Mouse (Mus musculus) spleen, embryonic (tissue): ENCODE measurements around the gene Mei1.

Experiments used
- CTCF ChIA-PET: fragments of 350-600 bp; sonication (Branson Sonifier 250); formaldehyde crosslinking; loops from one replicate; lab custom pipeline; 2022; lab: Charles Lee

Gene Mei1

GRCm38 (mm10) chr15:82081161-82081560, 11.4 kb downstream of the Mei1 start:
- CTCF ChIA-PET: no interaction called here

GRCm38 (mm10) chr15:82085606-82086005, 15.8 kb downstream of the Mei1 start:
- CTCF ChIA-PET: interaction anchor here (0.6 kb wide), 2 partner anchors 114 to 924 kb away, joined by 3 to 4 read pairs; no protein-coding TSS in a partner anchor

GRCm38 (mm10) chr15:82086131-82086530, 16.3 kb downstream of the Mei1 start:
- CTCF ChIA-PET: interaction anchor here (0.6 kb wide), 2 partner anchors 115 to 923 kb away, joined by 3 to 4 read pairs; no protein-coding TSS in a partner anchor

- CTCF ChIA-PET: interaction anchor here (0.6 kb wide), 1 partner anchor 16 kb away, joined by 5 read pairs; no protein-coding TSS in a partner anchor
Measured at GRCm38 (mm10) chr15:82087266-82087665, 17.5 kb downstream of the Mei1 start.

- CTCF ChIA-PET: no interaction called here
Measured at GRCm38 (mm10) chr15:82091061-82091460, 21.3 kb downstream of the Mei1 start.

- CTCF ChIA-PET: no interaction called here
Measured at GRCm38 (mm10) chr15:82106953-82107555, 37.3 kb downstream of the Mei1 start.

- CTCF ChIA-PET: no interaction called here
Measured at GRCm38 (mm10) chr15:82120544-82120943, 50.7 kb downstream of the Mei1 start.

DNA sequence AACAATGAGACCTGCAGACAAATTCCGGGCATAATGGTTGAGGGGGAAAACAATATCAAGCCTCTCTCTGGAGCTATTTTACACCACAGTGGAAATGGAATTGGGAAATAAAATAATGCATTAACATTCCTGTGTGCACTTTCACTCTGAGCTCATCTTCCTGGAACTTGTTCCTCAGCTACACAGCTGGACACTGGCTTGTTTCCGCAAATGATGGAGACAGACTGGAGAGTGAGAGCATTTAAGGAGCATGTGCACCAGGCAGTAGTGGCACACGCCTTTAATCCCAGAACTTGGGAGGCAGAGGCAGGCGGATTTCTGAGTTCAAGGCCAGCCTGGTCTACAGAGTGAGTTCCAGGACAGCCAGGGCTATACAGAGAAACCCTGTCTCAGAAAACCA, 56.9 kb downstream of the Mei1 start:
- CTCF ChIA-PET: interaction anchor here (1.4 kb wide), 1 partner anchor 14 kb away, joined by 6 read pairs; no protein-coding TSS in a partner anchor

- CTCF ChIA-PET: interaction anchor here (1.0 kb wide), 1 partner anchor 14 kb away, joined by 3 read pairs; no protein-coding TSS in a partner anchor
Measured at GRCm38 (mm10) chr15:82127426-82128374, 57.9 kb downstream of the Mei1 start, which contains the start of gene Ccdc134. TSS of gene Ccdc134 (plus strand) at chr15:82127922.

GRCm38 (mm10) chr15:82128398-82128797, 58.6 kb downstream of the Mei1 start:
- CTCF ChIA-PET: no interaction called here

DNA sequence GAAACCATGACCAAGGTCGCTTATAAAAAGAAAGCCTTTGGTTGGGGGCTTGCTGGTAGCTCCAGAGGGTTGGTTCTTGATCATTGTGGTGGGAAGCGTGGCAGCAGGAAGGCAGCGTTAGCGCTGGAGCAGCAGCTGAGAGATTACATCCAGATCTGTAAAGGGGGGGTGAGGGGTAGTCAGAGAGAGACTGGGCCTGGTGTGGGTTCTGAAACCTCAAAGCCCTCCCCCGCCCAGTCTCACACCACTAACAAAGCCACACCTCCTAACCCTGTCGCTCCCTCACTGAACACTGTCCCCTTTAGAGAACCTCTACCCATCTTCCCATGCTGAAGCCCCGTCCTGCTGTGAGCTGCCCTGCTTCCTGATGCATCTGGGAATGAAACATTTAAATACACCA, 60.8 kb downstream of the Mei1 start:
- CTCF ChIA-PET: no interaction called here

GRCm38 (mm10) chr15:82135372-82135771, 65.6 kb downstream of the Mei1 start:
- CTCF ChIA-PET: no interaction called here

- CTCF ChIA-PET: no interaction called here
Measured at GRCm38 (mm10) chr15:82138565-82138964, 68.8 kb downstream of the Mei1 start.

DNA sequence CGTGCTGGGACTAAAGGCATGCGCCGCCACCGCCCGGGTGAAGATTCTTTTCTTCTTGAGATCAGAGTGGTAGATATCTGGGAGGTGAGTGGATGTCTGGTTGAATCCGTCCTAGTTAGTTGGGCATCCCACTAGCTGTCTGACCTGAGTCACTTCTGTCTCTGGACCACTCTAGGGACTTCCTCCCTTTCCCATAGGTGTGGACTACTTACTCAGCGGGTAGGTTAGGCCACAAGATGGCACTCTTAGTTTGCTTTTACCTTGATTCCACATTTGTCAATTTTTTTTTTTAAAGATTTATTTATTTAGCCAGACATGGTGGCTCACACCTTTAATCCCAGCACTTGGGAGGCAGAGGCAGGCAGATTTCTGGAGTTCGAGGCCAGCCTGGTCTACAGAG, 69.4 kb downstream of the Mei1 start:
- CTCF ChIA-PET: no interaction called here

DNA sequence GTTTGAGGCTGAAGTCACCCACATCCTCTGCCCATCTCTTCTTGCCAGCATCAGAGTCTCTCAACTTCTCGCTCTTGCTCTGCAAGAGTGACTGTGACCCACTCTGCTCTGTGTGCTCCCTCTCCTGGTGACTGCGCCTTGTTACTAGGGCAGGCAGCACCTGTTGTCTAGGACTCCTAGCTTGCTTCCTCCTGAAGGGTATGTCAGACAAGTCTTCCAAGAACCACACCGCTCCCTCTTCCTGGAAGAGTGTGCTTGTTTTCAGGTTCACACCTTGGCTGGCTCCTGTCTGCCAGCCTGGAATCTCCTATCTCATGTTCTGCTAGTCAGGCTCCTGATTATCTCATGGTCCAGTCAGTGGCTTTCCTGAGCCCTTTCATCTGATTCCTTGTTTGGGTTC, 70.6 kb downstream of the Mei1 start:
- CTCF ChIA-PET: interaction anchor here (0.6 to 1.5 kb wide), 3 partner anchors 9 to 97 kb away, joined by 5 to 22 read pairs (median 6); no protein-coding TSS in a partner anchor

- CTCF ChIA-PET: no interaction called here
Measured at GRCm38 (mm10) chr15:82144157-82144556, 74.4 kb downstream of the Mei1 start.

DNA sequence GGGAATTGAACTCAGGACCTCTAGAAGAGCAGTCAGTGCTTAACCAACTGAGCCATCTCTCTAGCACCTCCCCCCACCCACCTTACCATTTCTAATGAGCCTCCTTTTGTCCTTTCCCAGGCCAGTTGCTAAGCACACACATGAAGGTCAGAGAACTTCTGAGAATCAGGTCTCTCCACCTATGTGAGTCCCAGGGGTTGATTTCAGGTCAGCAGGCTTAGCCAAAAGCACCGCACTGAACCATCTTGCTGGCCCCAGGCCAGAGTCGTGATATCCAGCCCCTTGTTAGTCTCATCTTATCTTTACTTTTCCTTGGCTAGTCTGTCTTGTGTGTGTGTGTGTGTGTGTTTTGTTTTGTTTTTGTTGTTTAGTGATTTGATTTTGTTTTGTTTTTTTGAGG, 75.6 kb downstream of the Mei1 start:
- CTCF ChIA-PET: interaction anchor here (0.7 to 0.8 kb wide), 2 partner anchors 20 to 1270 kb away, joined by 3 to 5 read pairs; no protein-coding TSS in a partner anchor

- CTCF ChIA-PET: interaction anchor here (0.7 to 0.8 kb wide), 3 partner anchors 19 to 1269 kb away, joined by 3 to 5 read pairs (median 3); no protein-coding TSS in a partner anchor
Measured at GRCm38 (mm10) chr15:82145851-82146769, 76.3 kb downstream of the Mei1 start.

DNA sequence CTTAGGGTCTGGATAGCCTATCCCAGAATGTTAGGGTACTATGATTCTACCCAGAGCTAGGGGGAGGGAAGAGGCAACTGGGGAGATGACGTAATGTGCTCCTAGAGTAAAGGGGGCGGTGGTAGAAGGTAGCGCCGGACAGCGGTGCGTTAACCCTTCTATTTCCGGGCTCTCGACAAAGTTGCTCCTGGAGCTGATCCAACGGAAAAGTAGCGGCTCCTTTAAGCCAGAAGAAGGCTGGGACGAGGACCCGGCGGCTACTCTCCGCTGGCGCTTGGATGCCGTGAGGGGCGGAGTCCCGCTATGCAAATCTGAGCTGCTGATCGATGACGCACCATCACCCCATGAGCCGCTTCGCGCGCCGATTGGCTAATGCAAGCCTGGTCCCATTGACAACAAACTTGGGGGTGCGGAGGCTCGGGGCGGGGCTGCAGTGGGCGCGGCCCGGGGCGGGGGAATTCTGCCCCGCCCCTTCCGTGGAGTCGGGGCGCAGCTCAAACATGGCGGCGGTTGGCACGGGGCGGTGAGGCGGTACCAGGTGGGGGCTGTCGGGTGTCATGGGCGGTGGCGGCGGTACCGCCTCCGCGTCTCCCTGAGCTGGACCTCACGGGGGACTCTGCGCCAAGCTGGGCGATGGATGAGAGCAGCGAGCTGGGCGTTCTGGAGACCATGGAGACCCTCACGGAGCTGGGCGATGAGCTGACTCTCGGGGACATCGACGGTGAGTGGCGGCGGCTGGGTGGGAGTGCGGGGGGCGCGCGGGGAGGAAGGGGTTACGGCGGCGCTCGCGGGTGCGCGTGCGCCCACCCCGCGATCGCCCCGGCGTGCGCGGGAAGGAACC, 77.2 kb downstream of the Mei1 start, which contains the start of gene Srebf2:
Gene Srebf2 (plus strand): TSS at position 412 of the 841 bp plus-strand sequence.
- CTCF ChIA-PET: no interaction called here

GRCm38 (mm10) chr15:82147611-82148111, 77.9 kb downstream of the Mei1 start:
- CTCF ChIA-PET: no interaction called here
